In genomic region chr19:44554861-44555590, GRCm38 (mm10) we compare ENCODE assay signal across 8 mouse cellular contexts. TPM values are rescaled to one million over a fixed set of nuclear protein-coding genes. Genes with fewer than 3 reads are reported as not detected.
DNase-seq lines count a peak whose midpoint lies in the region; ATAC-seq lines count a peak whose summit lies in the region.

Gene Ndufb8, minus strand, starts transcription at chr19:44555440.

- no peaks in the 10 kb centered on the region for H3K27me3 ChIP-seq in intestine, embryonic 14.5 days (replicated peaks; ENCODE audit: control insufficient read depth, insufficient read depth, low read length)

- H3K9me3 ChIP-seq in intestine, embryonic 14.5 days (ENCODE audit: control insufficient read depth, low read length): no peaks in the 10 kb centered on the region

- peak; percentile 96 to 98 for DNase-seq in adrenal gland, adult (ENCODE audit: inconsistent age in 2 of 2, low spot score in 1 of 2)
- DNase-seq in embryo, embryonic 10.5 days (ENCODE audit: low spot score): peak; percentile 96
- DNase-seq in gastrocnemius, postnatal 25 days: peak; percentile 93
- peak; percentile 99 for DNase-seq in intestine, embryonic 14.5 days (ENCODE audit: low spot score)
- DNase-seq in left cerebral cortex, postnatal 14 days (ENCODE audit: low spot score in 2 of 2): peak; percentile 92 to 96
- peak; percentile 95 for DNase-seq in mesoderm, embryonic 11.5 days (ENCODE audit: low read depth, low spot score)
- DNase-seq in right cerebral cortex, postnatal 36 days (ENCODE audit: low spot score in 2 of 2): peak; percentile 90 to 93
- peak; percentile 95 for DNase-seq in yolk sac, embryonic 10.5 days (ENCODE audit: low spot score)

- peak within 1 kb of the TSS; percentile 92 for H3K4me2 ChIP-seq in intestine, embryonic 14.5 days (ENCODE audit: low read length)

- peak within 1 kb of the TSS; percentile 92 for H3K9ac ChIP-seq in intestine, embryonic 14.5 days (ENCODE audit: low read length)

- H3K4me3 ChIP-seq in intestine, embryonic 14.5 days (ENCODE audit: low read depth, low read length): peak within 1 kb of the TSS; percentile 98

- peaks cover 6% of the 10 kb centered on the region for H3K4me1 ChIP-seq in intestine, embryonic 14.5 days (replicated peaks; ENCODE audit: control insufficient read depth, insufficient read depth, low read length)

- WGBS in intestine, embryonic 14.5 days: under 1% methylated on average over 50 of the region's 50 CpGs

- H3K27ac ChIP-seq in intestine, embryonic 14.5 days (ENCODE audit: low read depth): peak within 1 kb of the TSS; percentile 23; the same call in 1 of the 2 replicates

- peak; percentile 78 for ATAC-seq in intestine, embryonic 14.5 days (replicated peaks; ENCODE audit: low FRiP score, low TSS enrichment, low read depth)

- intact Hi-C loops in left cerebral cortex, postnatal 14 days (cut with DNase I): no loop called here

- H3K36me3 ChIP-seq in intestine, embryonic 14.5 days (ENCODE audit: control insufficient read depth, insufficient read depth, low read length): peaks cover 35% of the 10 kb centered on the region

RNA-seq across cellular contexts. Expression of gene Ndufb8, which starts in this region (rescaled TPM):
- total RNA-seq in gastrocnemius, postnatal 25 days (2021): 1,000 to 10,000 TPM; 1,010 to 1,034 TPM
- 595 and 617 TPM in 2 replicates for polyA plus RNA-seq in intestine, embryonic 14.5 days (2014; fragmentation: Nextera tagmentation; extraction: Ambion mirVana)
- total RNA-seq in left cerebral cortex, postnatal 14 days (2021): 100 to 1,000 TPM; 408 to 415 TPM

Comparison
In these comparisons a context has a peak if more than half of its experiments do, and no peak if none do; other contexts are left out.
1. Peak in every context shown above with its lines: DNase-seq, ATAC-seq, H3K4me3 ChIP-seq and H3K27ac ChIP-seq.